Mouse (Mus musculus): ENCODE data around the gene Syt5.
"Not testable (repeated sequence)": the region's sequence is repeated elsewhere in the genome, so short reads cannot be mapped to it uniquely, and the experiment has no call there.

Syt5 gene

DNA sequence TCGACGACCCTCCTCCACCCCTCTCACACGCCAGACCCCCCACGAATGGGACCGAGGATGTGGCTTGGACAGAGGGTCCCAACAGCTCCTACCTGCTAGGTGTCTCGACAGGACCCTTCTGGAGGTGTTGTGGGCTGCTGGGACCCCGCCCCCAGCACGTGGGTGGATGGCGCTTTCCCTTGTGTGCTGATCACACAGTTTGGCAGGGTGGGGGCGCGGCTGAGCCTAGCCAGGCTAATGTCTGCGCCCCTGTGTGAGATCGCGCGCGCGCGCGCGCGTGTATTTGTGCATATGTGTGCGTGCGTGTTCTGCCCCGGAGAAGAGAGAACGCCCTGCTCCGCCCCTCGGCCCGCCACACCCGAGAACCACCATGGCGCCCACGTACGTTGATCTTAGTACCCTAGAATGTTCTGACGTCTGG lies at the start of gene Syt5:
Gene Syt5 (minus strand): TSS at position 321 of the 421 bp plus-strand sequence.
- no peak for DNase-seq

DNA sequence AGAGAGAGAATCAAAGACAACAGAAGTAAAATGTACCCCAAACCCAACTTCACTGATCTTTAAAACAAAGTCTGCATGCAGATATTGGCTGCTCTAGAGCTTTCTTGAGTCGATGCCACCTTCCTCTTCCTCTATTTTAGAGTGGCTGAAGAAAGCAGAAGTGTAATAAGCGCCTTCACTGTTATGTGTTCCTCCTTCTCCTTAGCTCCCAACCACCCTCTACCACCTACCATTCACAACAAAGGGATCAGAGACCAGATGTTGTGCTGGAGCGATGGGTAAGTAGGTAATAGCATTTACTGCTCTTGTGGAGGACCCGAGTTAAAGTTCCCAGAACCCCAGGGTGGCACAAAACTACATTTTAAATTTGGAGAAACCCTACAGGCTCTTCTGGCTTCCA lies 49.7 kb upstream of the Syt5 start:
- not testable (repeated sequence) for DNase-seq

DNA sequence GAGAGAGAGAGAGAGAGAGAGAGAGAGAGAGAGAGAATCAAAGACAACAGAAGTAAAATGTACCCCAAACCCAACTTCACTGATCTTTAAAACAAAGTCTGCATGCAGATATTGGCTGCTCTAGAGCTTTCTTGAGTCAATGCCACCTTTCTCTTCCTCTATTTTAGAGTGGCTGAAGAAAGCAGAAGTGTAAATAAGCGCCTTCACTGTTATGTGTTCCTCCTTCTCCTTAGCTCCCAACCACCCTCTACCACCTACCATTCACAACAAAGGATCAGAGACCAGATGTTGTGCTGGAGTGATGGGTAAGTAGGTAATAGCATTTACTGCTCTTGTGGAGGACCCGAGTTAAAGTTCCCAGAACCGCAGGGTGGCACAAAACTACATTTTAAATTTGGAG lies 34.1 kb upstream of the Syt5 start:
- not testable (repeated sequence) for DNase-seq

DNA sequence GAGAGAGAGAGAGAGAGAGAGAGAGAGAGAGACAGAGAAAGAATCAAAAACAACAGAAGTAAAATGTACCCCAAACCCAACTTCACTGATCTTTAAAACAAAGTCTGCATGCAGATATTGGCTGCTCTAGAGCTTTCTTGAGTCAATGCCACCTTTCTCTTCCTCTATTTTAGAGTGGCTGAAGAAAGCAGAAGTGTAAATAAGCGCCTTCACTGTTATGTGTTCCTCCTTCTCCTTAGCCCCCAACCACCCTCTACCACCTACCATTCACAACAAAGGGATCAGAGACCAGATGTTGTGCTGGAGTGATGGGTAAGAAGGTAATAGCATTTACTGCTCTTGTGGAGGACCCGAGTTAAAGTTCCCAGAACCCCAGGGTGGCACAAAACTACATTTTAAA lies 25.0 kb upstream of the Syt5 start:
- DNase-seq = not testable (repeated sequence)

DNA sequence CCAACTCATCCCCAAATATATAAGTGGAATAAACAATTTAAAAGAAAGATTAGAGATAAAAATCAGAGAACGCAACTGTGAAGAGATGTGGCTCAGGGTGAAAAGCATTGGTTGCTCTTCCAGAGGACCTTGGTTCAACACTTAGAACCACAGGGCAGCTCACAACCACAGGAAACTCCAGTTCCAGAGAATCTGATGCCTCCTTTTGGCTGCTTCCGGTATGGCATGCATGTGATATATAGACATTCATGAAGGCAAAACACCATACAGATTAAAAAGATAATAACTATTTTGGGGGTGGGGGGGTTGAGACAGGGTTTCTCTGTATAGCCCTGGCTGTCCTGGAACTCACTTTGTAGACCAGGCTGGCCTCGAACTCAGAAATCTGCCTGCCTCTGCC lies 15.3 kb upstream of the Syt5 start:
- no peak for DNase-seq

DNA sequence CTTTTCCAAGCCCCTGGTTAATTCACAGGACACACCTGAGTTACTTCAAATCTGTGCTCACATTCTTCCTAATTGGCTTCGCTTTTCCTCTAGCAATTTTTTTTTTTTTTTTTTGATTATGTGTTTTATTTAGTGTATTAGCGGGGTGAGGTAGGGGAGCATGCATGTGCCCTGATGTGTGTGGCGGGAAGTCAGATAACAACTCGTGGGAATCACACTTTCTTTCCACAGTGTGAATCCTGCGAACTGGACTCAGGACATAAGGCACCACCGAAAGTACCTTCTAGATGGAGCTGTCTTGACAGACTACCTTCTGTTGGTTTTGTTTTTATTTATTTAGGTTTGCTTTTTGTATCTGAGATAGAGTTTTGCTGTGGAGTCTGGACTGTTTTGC lies 9.8 kb upstream of the Syt5 start:
- DNase-seq = no peak

DNA sequence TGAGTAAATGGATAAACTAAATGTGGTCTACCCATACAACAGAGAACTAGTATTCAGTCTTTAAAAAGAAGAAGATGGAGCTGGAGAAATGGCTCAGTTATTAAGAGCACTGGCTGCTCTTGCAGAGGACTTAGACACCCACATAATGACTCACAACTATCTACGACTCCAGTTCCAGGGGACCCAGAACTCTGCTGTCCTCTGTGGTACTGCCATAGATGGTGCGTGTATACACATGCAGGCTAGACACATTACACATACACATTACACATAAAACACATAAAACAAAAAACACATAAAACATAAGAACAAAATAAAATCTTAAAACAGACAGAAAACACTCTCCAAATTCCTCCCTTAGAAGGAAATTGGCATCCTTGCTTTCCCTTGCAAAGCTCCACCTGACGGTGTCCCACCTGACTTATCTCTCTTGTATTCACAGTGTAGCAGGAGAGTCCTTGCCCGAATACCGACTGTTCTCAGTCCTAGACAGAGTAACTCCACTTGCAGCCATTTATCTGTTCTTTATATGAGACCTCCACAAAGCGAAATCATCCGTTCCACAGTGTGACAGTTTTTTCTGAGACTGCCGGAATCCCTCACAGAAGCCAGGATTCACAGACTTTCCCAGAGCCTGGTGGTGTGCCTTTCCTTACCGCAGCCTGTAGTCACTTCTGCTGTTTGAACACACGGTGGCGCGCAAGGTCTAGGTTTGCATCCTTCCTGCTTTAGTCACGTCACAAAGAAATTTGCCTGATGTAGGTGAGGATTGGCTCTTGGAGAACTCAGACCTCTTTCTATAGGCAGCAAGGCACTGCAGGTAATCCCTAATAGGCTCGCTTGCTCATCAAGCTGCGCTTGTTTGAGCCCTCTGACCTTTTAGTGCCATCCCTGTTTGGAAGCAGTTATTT lies 9.2 kb upstream of the Syt5 start:
- DNase-seq = peak; percentile 81

DNA sequence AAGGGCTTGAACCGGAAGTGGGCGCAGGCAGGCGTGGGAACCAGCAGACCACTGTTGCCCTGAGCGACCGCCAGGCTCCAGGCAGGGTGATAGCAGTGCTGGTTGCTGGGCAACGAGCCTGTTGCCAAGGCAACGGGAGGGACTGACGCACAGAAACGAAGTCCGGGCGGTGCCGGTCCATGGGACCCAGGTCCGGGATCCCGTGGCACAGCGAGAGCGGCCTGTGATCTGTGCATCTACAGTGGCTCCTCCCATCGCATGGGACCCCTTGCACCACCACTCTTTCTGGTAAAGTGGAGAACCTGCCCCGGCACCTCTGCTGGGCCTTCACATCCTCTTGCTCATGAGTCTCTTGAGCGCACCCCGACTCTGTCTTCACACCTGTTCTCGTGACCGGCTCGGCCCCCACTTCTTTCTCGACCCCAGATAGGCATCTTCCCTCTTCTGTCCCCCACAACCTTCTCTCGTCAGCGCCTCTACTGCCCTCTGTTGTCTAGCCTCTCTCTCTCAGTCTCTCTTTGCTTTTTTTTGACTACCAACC lies 680 bp downstream of the Syt5 start:
- DNase-seq = peak; percentile 72

DNA sequence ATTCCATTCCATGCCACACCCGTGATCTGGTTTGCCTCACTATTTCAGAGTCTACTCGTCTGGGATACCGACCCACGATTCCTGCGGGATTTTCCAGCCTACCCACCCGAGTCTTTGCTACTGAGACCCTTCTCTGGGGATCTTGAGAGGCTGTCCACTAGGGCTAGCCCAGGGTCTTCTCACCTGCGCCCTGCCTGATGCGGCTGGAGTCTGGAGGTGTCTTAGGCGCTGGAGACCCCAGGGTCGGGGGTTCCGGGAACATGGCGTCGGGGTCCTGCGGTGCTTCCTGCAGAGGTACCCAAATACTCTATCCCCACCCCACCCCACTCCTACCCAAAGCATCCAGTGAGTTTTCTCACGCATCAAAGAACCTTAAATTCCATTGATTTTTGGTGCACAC lies 1.3 kb downstream of the Syt5 start:
- no peak for DNase-seq

DNA sequence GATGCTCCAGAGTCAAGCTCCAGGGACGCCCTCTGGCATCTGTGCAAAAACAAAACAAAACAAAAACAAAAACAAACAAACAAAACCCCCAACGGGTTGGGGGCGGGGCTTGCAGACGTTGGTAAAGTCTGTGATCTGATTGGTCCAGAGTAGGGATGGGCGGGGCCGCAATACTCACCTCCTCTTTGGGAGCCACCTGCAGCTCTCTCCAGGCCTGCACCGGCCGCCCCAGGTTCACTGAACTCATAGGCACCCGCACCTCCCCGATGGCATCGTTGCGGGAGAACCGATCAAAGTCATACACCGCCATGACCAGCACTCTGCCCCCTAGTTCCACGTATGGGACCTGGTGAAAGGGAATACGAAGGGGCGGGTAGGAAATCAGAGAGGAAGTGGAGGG lies 5.3 kb downstream of the Syt5 start:
- no peak for DNase-seq

DNA sequence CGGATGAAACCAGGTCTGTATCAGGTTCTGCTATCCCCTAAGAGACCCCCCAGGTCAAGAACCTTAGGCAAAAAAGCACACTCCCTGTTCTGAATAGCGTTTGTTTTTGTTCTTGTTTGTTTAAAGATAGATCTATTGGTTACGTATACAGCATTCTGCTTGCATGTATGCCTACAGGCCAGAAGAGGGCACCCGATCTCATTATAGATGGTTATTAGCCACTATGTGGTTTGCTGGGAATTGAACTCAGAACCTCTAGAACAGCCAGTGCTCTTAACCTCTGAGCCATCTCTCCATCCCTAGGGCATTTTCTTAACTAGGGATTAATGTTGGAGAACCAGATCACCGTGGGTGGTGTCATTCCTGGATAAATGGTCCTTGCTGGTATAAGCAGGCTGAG lies 6.0 kb downstream of the Syt5 start:
- no peak for DNase-seq

DNA sequence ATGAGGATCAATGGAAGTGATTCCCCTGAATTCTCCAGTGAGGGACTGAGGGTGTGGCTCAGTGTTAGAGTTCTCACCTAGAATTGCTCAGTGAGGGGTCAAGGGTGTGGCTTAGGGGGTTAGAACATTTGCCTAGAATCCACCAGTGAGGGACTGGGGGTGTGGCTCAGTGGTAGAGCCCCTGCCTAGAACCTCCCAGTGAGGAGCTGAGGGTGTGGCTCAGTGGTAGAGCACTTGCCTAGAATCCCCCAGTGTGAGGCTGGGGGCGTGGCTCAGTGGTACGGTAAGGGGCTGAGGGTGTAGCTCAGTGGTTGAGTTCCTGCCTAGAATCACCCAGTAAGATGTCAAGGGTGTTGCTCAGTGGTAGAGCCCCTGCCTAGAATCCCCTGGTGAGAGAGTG lies 8.3 kb downstream of the Syt5 start:
- DNase-seq = no peak

DNA sequence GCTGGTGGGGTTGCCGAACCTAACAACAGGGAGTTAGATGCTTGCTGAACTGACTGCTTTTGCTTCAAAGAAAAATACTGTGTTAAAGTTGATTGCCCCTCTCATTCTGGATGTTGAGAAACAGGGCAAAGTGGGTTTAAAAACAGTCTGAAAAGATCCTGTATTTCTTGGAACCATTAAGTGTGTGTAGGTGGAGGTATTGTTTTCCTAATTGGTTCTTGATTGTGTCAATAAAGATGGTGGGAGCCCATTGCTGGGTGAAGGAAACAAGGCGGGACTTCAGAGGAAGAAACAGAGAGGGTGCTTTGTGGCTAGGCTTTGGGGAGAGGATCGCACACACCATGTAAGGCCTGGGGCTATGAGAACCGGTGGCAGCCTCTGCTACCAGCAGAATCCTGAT lies 10.2 kb downstream of the Syt5 start:
- DNase-seq = no peak

DNA sequence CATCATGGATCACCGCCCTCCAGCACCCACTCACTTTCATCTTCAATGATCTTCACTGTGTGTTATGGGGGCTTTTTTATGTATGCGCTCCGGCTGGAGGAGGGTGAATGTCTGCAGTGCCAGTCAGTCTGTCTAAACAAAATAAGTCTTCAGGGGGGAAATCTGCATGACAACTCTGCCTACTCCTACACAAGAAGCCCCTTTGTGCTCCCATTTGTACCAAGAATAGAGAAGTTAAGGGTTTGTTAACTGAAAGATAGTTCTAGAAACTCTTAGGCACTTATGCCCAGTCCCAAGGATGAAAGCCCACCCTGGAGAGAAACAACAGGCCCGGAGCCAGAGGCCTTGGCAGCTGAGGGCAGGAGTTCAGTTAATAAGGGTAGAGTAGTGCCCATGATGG lies 11.0 kb downstream of the Syt5 start:
- DNase-seq = no peak

DNA sequence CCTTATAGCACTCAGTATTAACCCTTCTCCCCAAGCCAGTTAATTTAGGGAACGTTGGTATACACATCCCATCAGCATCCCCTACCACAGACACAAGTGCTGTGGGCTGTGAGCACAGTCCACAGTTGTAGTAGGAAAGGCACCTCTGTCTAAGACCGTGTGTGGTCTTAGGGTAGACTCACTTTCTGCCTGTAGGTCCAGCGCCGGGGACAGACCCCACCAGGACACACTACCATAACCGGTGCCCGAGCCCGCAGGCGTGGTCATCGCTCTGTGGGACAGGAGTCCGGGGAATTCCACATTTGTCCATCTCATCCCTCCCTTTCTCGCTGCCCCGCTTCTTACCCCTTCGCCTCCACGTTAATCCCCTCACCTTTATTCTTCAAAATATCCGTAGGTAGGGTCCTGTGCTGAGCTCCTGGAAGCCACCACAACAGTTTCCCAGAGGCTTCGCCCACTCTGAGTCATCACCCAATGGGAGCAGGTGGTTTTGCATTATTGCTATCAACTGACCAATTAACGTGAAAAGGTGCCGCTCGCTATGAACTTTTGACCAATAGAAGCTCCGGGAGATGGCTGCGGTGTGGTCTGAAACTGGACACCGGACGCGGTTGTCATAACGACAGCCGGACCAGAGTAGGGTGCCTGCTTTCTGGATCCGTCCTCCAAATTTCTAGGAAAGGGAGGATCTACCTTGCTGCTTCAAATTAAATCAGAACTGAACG lies 15.2 kb downstream of the Syt5 start, which contains the start of gene Dnaaf3:
Gene Dnaaf3 (minus strand): TSS at position 449 of the 725 bp plus-strand sequence.
- peak; percentile 77 for DNase-seq

DNA sequence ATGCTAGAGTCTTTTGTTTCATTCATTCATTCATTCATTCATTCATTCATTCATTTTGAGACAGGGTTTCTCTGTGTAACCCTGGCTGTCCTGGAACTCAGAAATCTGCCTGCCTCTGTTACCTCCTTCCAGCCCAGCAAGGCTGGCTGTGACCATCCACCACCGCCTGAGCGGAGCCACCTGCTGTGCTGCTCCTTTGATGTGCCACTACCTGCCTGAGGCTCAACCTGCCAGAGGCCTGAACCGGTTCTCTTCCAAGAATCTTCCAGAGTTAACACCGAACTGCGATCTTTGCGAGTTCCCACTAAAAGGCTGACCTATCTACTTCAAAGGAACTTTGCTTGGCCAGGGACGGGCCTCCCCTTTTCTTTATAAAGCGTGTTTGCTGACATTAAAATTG lies 17.2 kb downstream of the Syt5 start:
- not testable (repeated sequence) for DNase-seq

DNA sequence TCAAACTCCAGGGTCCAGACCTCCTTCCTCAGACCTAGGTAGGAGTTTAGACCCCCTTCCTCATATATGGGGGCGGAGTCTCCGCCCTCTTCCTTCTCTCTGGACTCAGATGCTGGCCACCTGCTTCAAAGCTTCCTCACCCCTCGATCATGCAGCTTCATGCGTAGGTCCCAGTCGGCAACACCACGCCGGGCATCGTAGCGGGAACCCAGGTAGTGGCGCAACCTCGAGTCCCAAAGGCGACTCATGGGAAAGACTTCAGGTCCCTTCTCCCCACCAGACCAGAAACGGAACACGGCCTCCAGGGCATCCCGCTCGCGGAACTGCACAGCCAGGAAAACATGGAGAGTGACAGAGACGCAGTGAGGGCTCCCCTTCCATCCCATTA lies 20.0 kb downstream of the Syt5 start:
- DNase-seq = no peak

DNA sequence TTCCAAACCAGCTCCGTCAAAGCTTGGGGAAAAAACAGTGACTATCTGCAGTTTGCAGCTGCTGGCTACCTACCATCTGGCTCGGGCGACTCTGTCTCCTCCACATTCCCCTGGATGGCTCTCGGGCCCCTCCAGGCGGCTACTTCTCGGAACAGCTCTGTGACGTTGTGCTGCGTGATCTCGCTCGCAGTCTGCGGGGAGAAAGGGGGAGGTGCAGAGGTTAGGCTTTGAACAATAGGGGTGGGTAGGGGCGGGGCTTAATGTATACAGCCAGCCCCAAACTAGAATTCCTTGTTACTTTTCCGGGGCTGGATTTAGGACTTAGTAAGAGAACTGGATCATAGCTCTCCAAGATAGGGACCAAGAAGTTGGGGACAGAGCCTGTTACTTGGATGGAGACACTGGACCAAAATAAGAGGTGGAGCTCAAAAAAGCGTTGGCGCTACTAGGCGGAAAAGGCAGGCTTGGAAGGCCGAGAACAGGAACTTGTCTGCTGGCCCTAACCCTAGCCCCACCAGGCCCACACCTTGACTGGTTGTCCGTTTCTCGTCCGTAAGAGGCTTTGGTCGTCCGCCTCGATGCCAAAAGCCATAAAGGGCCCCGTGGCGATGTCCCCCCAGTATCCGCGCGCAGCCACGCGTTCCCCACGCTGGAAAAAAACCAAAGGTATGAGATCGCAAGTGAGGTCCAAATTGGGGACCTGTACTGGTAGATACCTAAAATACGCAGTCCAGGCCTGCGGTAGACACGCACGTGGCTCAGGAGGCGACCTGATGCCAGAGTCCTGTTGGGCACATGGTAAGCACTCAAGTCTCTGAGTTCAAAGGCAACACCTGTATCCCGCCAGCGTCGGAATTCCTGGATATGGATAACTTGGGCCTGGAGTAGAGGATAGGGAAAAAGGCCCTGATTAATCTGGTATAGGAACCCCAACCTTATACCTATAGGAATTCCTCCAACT lies 20.7 kb downstream of the Syt5 start:
- DNase-seq = peak; percentile 92

DNA sequence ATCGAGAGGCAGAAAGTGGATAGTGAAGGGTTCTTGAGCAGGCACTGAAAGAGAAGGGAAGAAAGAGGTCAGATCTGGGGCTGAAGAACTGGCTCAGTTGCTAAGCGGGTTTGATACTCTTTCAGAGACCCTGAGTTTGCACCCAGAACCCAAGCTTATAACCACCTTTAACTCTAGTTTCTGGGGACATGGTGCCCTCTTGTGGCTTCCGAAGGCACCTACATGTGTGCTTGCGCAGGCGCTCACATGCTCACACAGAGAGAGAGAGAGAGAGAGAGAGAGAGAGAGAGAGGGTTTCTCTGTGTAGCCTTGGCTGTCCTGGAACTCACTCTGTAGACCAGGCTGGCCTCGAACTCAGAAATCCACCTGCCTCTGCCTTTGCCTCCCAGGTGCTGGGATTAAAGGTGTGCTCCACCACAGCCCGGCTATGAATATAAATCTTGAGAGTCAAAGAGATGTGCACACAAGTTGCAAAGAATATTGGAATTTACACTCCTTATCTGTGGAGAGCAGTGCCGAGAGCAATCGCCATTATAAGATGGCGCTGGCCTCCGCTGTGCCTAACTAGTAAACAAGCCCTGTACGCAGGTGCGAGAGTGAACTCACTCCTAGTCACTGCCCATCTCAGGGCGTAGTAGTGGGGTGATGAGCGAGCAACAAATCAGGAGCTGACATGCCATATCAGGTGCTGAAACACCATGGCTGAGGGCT lies 23.0 kb downstream of the Syt5 start, which contains the start of gene Tnni3:
Gene Tnni3 (minus strand): TSS at position 18 of the 711 bp plus-strand sequence.
- DNase-seq = peak; percentile 69

DNA sequence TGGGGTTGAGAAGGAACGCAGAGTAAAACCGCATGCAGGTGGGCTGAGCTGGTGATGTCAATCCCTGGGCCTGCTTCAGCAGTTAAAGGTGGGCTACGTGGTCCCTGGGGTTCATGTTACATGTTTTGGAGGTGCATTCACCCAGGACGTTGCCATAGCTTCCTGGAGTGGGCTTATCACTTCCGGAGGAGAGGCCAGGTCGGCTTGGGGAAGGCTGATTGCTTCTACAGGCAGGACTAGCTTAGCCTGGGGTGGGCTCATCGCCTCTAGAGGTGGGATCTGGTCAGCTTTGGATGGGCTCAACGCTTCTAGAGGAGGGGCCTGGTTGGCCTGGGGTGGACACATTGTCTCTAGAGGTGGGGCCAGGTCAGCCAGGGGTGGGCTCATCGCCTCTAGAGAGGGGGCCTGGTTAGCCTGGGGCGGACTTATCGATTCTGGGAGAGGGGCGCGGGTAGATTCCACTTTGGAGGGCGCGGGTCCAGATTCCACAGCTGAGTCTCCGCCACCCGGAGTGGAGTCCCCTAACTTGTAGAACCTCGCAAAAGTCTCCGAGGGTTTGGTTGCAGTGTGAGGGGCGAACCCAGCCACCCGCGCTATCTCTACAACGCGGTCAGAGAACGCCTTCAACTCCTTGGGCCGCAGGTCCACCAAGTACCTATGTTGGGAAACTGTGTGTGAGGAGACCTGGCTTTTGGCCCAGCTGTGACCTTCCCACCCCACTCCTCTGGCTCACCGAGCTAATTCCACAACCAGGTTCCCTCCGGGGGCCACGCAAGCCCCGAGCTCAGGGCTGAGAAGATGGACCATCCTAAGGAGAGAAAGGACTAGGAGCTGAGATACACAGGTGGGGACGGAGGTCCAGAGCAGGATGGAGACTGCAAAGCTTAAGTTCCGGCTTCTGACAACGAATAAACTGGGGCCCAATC lies 23.9 kb downstream of the Syt5 start:
- no peak for DNase-seq

DNA sequence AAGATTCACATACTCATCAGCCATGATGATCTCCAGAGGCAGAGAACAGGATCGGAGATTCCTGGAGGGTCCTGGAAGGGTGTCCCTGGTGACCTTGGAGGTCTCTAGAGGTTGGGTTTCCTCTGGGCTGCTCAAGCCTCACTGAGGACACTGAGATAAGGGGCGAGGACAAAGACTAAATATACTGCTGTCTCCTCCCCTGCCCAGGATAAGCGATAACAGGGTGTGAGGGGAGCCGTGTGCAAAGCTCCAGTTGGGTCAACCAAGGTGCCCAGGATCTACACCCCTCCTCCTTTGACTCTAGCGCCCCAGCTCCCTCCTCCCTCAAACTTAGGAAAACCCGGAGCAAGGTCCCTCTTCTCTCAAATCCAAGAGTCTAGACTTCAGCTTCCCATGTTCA lies 25.0 kb downstream of the Syt5 start:
- DNase-seq = no peak
